Mouse (Mus musculus) ES-E14 (cell line): ENCODE data around the gene Phf21b. TPM values are rescaled to one million over a fixed set of nuclear protein-coding genes. Genes with fewer than 3 reads are reported as not detected.

Experiments used
- DNase-seq: peaks from one replicate; pipeline ENCODE4 v3.0.0-alpha.2; 2013; ENCODE audit warnings: low read depth, low spot score
- H3K27ac ChIP-seq: 2 replicates; pipeline ENCODE4 v1.5.1; 2012; ENCODE audit warnings: low read depth, mild to moderate bottlenecking, low read length, moderate library complexity, mixed read lengths; ENCODE audit not compliant: poor library complexity, insufficient read depth, severe bottlenecking
- H3K36me3 ChIP-seq: 2 replicates; pipeline ENCODE4 v1.6.1; 2012; ENCODE audit warnings: mild to moderate bottlenecking, low read length, moderate library complexity, mixed read lengths; ENCODE audit not compliant: control insufficient read depth, poor library complexity, insufficient read depth, severe bottlenecking
- H3K4me1 ChIP-seq, 2 experiments: fragments of 150-350 bp in 1 of 2; sonication (generic) in 1 of 2; 2 replicates each; pipeline ENCODE4 v1.6.1; 2012; ENCODE audit warnings: low read length in 2 of 2, mild to moderate bottlenecking in 1 of 2, mixed read lengths in 1 of 2; ENCODE audit not compliant: control insufficient read depth in 2 of 2, insufficient read depth in 2 of 2, poor library complexity in 1 of 2
- H3K4me3 ChIP-seq, 2 experiments: fragments of 150-350 bp in 1 of 2; sonication (generic) in 1 of 2; 2 replicates each; pipeline ENCODE4 v1.5.1; 2012; ENCODE audit warnings: low read length in 2 of 2, low read depth in 1 of 2, mild to moderate bottlenecking in 1 of 2, mixed read lengths in 1 of 2; ENCODE audit not compliant: insufficient read depth in 1 of 2, poor library complexity in 1 of 2, severe bottlenecking in 1 of 2
- H3K9ac ChIP-seq: 2 replicates; pipeline ENCODE4 v1.6.1; 2012; ENCODE audit warnings: low read depth, mild to moderate bottlenecking, low read length, mixed read lengths; ENCODE audit not compliant: poor library complexity, insufficient read depth, severe bottlenecking
- H3K9me3 ChIP-seq: fragments of 150-350 bp; sonication (generic); 2 replicates; pipeline ENCODE4 v1.6.1; 2012; ENCODE audit warnings: low read depth, mild to moderate bottlenecking, low read length; ENCODE audit not compliant: control insufficient read depth, insufficient read depth
- CHD2 ChIP-seq: IDR thresholded peaks from 2 replicates; pipeline ENCODE4 v1.6.1; 2014; ENCODE audit warnings: mild to moderate bottlenecking, low read depth, low read length, inconsistent platforms
- HCFC1 ChIP-seq: IDR thresholded peaks from 2 replicates; pipeline ENCODE4 v1.6.1; 2012; ENCODE audit warnings: low read length, inconsistent platforms, borderline replicate concordance; ENCODE audit not compliant: insufficient read depth
- MAFK ChIP-seq: IDR thresholded peaks from 2 replicates; pipeline ENCODE4 v1.6.1; 2014; ENCODE audit warnings: mild to moderate bottlenecking, low read depth, low read length, inconsistent platforms; ENCODE audit not compliant: insufficient read depth
- ZC3H11A ChIP-seq: IDR thresholded peaks from 2 replicates; pipeline ENCODE4 v1.6.1; 2012; ENCODE audit warnings: low read depth, mild to moderate bottlenecking, inconsistent platforms, low read length, borderline replicate concordance
- ZNF384 ChIP-seq: IDR thresholded peaks from 2 replicates; pipeline ENCODE4 v1.6.1; 2012; ENCODE audit warnings: low read depth, low read length, inconsistent platforms
- in situ Hi-C, 2 experiments: fragments of 600-800 bp; cut with MboI; formaldehyde crosslinking; loops; one replicate each; pipeline ENCODE4 v1.15.1; 2025; ENCODE audit warnings: low sequenced_read_pairs in 2 of 2, inconsistent platforms in 1 of 2; ENCODE audit not compliant: unreplicated experiment in 2 of 2
- total RNA-seq: library from RNA; depleted of rRNA; stranded (reverse); fragments of 300-350 nt; gene quantifications from 2 replicates; pipeline ENCODE4 v1.2.3, GENCODE M21; 2012

Phf21b gene
- total RNA-seq, 1 experiment = 7.5 TPM

DNA sequence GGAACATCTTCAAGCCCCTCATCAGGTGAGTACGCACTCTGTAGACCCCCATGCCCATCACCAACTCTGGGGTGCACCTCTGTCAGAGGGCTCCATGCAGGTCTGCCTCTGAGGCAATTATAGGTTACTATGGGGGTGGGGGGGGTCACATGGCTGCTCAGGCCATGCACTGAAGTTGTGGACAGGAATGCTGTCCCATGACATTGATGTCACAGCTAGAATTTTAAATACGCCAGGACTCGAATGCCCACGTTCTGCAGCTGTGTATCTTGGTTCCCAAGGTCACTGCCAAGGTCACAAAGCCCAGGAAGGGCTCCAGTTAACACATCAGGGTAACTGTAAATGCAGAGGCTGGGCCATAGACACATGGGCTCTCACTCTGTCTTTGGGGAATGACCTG lies 110.0 kb downstream of the Phf21b start:
- in situ Hi-C loops = no loop called here
- Histone ChIP-seq H3K9me3 (no peaks in the 10 kb centered on the region), H3K4me3 (no peak overlapping the region), H3K27ac (no peak overlapping the region), H3K9ac (no peak overlapping the region), H3K4me1 (peaks cover 0 to 17% of the 10 kb centered on the region in 2 experiments; a peak in 2 of 4 replicates), H3K36me3 (peaks cover 11% of the 10 kb centered on the region; the same call in 1 of the 2 replicates)
- no peak for DNase-seq
- no peak for TF ChIP-seq HCFC1
- no peak for TF ChIP-seq MAFK
- TF ChIP-seq CHD2 = no peak
- no peak for TF ChIP-seq ZC3H11A
- TF ChIP-seq ZNF384 = no peak

DNA sequence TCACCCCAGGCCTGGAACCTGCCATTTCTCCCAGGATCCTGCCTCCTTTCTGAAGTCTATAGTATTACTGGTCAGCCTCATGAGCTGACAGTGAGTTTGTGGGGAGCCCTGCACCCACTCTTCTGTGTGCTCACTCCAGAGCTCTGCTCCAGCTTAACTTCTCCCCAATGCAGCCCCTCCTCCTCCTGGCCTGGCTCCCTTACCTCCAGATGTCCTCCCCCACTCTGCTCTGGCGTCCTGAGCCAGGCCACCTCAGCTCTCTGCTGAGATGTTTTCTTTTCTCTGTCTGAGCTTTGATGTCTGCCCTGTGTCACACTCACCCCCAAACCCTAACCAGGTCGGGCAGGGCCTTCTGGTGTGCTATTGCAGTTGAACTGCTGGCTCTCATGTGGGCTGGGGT lies 111.5 kb downstream of the Phf21b start:
- Histone ChIP-seq H3K4me1 (peaks cover 0 to 17% of the 10 kb centered on the region in 2 experiments; a peak in 2 of 4 replicates), H3K4me3 (no peak overlapping the region), H3K36me3 (peaks cover 16% of the 10 kb centered on the region; the same call in 1 of the 2 replicates), H3K27ac (no peak overlapping the region), H3K9me3 (no peaks in the 10 kb centered on the region), H3K9ac (no peak overlapping the region)
- no peak for TF ChIP-seq HCFC1
- no peak for TF ChIP-seq ZC3H11A
- no peak for TF ChIP-seq CHD2
- TF ChIP-seq MAFK = no peak
- TF ChIP-seq ZNF384 = no peak
- DNase-seq = no peak
- in situ Hi-C loops = no loop called here

DNA sequence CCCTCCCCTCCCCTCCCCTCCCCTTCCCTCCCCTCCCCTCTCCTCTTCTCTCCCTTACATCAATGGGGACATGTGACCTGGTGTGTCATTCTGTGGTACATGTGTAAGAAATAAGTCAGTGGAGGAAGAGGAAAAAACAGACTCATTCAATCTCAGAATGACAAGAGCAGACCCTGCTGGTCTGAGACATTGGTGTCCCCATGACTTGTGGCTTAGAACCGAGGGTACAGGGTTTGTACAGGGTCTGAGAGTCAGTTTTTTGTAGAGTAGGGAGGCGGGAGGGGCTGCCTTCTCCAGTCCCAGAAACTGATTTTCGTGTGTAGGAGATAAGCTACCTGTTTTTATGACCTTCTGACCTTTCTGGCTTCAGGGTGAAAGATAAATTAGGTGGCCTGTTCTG lies 112.5 kb downstream of the Phf21b start:
- DNase-seq = no peak
- in situ Hi-C loops = no loop called here
- no peak overlapping the region for H3K4me3 ChIP-seq
- no peaks in the 10 kb centered on the region for H3K9me3 ChIP-seq
- H3K9ac ChIP-seq = no peak overlapping the region
- no peak overlapping the region; the same call in 1 of the 2 replicates for H3K27ac ChIP-seq
- H3K4me1 ChIP-seq = peaks cover 0 to 17% of the 10 kb centered on the region in 2 experiments; a peak in 2 of 4 replicates
- no peak for TF ChIP-seq CHD2
- no peak for TF ChIP-seq HCFC1
- TF ChIP-seq ZC3H11A = no peak
- no peak for TF ChIP-seq MAFK
- TF ChIP-seq ZNF384 = no peak
- H3K36me3 ChIP-seq = peaks cover 16% of the 10 kb centered on the region; the same call in 1 of the 2 replicates

DNA sequence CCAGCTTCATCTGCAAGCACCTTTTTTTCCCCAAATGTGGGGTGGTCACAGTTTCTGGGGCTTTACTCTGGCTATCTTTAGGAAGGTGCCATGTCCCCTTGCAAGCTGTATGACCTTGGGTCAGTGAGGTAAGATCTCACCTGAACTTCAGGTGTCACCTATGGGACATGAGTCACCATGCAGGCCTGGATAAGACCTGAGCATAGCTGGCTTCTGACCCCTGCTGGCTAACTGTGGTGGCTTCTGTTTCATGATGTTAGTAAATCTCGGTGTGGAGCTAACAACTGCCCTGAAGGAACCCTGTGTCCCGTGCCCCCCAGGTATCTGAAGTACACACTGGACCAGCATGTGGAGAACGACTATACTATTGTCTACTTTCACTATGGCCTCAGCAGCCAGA lies 114.3 kb downstream of the Phf21b start:
- peaks cover 16% of the 10 kb centered on the region; the same call in 1 of the 2 replicates for H3K36me3 ChIP-seq
- no peak overlapping the region for H3K4me3 ChIP-seq
- peaks cover 0 to 20% of the 10 kb centered on the region in 2 experiments; a peak in 2 of 4 replicates for H3K4me1 ChIP-seq
- no peak overlapping the region for H3K9ac ChIP-seq
- DNase-seq = no peak
- no peak overlapping the region for H3K27ac ChIP-seq
- TF ChIP-seq MAFK = no peak
- no peak for TF ChIP-seq ZC3H11A
- no peak for TF ChIP-seq HCFC1
- TF ChIP-seq CHD2 = no peak
- TF ChIP-seq ZNF384 = no peak
- in situ Hi-C loops = no loop called here
- H3K9me3 ChIP-seq = no peaks in the 10 kb centered on the region

DNA sequence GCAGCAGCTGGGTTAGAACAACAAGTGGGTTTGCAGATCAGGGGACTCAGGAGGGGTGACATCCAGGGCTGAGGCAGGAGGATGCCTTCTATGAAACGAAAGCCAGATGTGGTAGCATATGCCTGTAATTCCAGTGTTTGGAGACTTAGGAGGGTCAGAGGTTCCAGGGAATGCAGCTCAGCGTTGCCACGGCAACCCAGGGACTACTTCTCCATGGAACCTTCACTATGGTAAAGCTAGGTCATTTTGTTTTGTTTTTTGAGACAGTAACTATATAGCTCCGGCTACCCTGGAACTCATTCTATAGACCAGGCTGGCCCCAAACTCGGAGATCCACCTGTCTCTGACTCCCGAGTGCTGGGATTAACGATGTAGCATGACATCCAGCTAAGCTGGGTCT lies 117.6 kb downstream of the Phf21b start:
- Histone ChIP-seq H3K27ac (no peak overlapping the region), H3K9me3 (no peaks in the 10 kb centered on the region), H3K4me1 (peaks cover 0 to 7% of the 10 kb centered on the region in 2 experiments; a peak in 2 of 4 replicates), H3K36me3 (peaks cover 11% of the 10 kb centered on the region; the same call in 1 of the 2 replicates), H3K9ac (no peak overlapping the region), H3K4me3 (no peak overlapping the region)
- DNase-seq = no peak
- TF ChIP-seq HCFC1 (no peak), ZNF384 (no peak), ZC3H11A (no peak), MAFK (no peak), CHD2 (no peak)
- in situ Hi-C loops = no loop called here
